Mouse (Mus musculus) ES-Bruce4 (cell line): ENCODE data around the gene Zfp423. TPM values are rescaled to one million over a fixed set of nuclear protein-coding genes. Genes with fewer than 3 reads are reported as not detected.
A peak's percentile ranks its signal among the peaks of the same experiment; 100 is the strongest.

Experiments
- H3K27ac ChIP-seq: 2 replicates; pipeline ENCODE4 v1.5.1; 2012; ENCODE audit warnings: low read length, inconsistent platforms; ENCODE audit not compliant: insufficient read depth
- H3K27me3 ChIP-seq: 2 replicates; pipeline ENCODE4 v1.6.1; 2012; ENCODE audit warnings: mild to moderate bottlenecking, low read length, inconsistent platforms; ENCODE audit not compliant: control insufficient read depth, poor library complexity, insufficient read depth, severe bottlenecking
- H3K36me3 ChIP-seq: 2 replicates; pipeline ENCODE4 v1.6.1; 2012; ENCODE audit warnings: inconsistent platforms, mild to moderate bottlenecking, low read length, moderate library complexity; ENCODE audit not compliant: control insufficient read depth, poor library complexity, insufficient read depth, severe bottlenecking
- H3K4me1 ChIP-seq: one replicate; pipeline ENCODE4 v1.8.1; 2011; ENCODE audit warnings: low read length; ENCODE audit not compliant: control insufficient read depth, insufficient read depth
- H3K4me3 ChIP-seq: 2 replicates; pipeline ENCODE4 v1.5.1; 2011; ENCODE audit warnings: low read depth, mild to moderate bottlenecking, low read length
- H3K9ac ChIP-seq: 2 replicates; pipeline ENCODE4 v1.6.1; 2012; ENCODE audit warnings: low read depth, mild to moderate bottlenecking, inconsistent platforms; ENCODE audit not compliant: poor library complexity, severe bottlenecking
- H3K9me3 ChIP-seq: replicated peaks from 2 replicates; pipeline ENCODE4 v1.6.1; 2012; ENCODE audit warnings: mild to moderate bottlenecking, low read length, inconsistent platforms; ENCODE audit not compliant: control insufficient read depth, poor library complexity, insufficient read depth, severe bottlenecking
- CTCF ChIP-seq: IDR thresholded peaks from one replicate; pipeline ENCODE4 v1.8.1; 2011; ENCODE audit warnings: low read depth, low read length
- EP300 ChIP-seq: IDR thresholded peaks from 2 replicates; pipeline ENCODE4 v1.6.1; 2011; ENCODE audit warnings: low read depth, low read length; ENCODE audit not compliant: insufficient read depth
- POLR2A ChIP-seq: IDR thresholded peaks from one replicate; pipeline ENCODE4 v1.8.1; 2011; ENCODE audit warnings: low read length; ENCODE audit not compliant: insufficient read depth
- polyA plus RNA-seq: library from polyadenylated mRNA; stranded (reverse); fragments of >200 nt; gene quantifications from 2 replicates; pipeline ENCODE4 v1.2.4, GENCODE M21; 2011; ENCODE audit warnings: low read depth; ENCODE audit not compliant: missing spikeins, insufficient read depth, insufficient read length

Gene Zfp423
- polyA plus RNA-seq, 1 experiment, result 14.4 TPM

DNA sequence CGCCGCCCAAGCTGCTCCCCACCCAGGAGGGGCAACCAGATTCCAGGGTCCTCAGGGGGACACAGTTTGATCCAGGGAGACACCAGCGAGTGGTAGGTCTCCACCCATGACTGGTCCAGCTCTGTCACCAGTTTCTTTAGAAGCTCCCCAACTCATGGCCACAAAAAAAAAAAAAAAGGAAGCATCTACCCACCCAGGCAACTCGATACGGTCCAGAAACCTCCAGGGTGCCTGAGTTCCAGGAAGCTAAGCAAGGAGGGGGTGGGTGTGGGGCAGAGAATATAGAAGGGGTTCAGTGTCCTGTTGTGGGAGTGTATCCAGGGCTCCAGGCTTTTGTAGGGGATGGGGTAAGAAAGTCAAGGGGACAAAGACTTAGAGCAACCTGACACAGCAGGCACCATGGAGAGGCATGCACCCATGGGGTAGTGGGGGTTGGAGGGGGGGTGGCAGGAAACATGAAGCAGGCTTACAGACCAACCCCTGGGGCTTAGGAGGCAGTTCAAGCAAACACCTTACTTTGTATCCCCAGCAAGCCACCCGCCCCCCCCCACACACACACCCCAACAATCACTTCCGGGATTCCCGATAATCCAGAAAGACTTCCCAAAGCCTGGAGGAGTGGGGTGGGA, 20.0 kb downstream of the Zfp423 start:
- Histone ChIP-seq H3K4me3 (peak overlapping the region; percentile 62), H3K4me1 (peaks cover 3% of the 10 kb centered on the region), H3K27ac (peak overlapping the region; percentile 38), H3K9me3 (no peaks in the 10 kb centered on the region), H3K36me3 (no peaks in the 10 kb centered on the region), H3K9ac (peak overlapping the region; percentile 79), H3K27me3 (no peaks in the 10 kb centered on the region)
- TF ChIP-seq CTCF, result no peak
- TF ChIP-seq POLR2A, result no peak

DNA sequence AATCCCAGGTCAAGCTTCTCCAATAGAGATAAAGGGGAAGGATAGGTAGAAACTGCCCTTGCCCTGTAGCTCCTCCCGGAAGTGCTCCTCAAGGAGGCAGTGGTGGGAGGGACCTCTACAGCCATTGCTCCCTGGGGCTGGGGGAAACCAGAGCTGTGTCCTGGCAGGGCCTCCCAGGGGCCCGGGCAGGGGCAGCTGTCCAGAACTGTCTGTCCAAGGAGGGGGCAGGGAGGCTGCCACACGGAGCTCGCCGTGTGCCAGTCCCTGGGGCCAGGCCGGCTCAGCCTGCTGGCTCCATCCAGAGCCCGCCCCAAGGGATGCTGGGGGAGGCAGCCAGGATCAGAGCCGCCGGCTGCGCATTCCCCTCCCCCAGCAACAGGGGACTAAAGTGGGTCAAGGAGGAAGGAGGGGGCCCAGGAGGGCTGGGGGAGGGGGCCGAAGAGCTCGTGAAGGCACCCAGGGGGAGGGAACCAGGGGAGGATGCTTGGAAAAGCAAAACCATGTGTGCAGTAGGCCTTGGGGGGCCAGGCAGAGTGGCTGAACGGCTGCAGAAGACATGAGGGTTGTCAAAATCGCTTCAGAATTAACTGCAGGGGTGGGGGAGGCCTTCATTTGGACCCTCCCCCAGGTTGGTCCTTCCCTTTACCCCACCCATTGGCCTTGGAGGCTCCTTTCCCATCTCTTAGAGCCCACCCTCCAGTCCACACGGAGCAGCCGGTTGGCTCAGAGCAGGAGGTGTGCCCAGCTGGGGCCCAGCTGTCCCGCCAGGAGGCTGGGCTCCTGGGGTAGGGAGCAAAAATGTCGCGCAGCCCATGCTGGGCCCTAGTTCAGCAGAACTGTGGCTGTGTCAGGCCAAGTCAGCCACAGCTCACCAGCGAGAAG, 20.8 kb downstream of the Zfp423 start:
- peak overlapping the region; percentile 62 for H3K4me3 ChIP-seq
- H3K4me1 ChIP-seq, result peaks cover 3% of the 10 kb centered on the region
- H3K27ac ChIP-seq, result peak overlapping the region; percentile 40
- TF ChIP-seq EP300 (no peak), CTCF (no peak), POLR2A (no peak)
- no peaks in the 10 kb centered on the region for H3K36me3 ChIP-seq
- peak overlapping the region; percentile 79 for H3K9ac ChIP-seq
- no peaks in the 10 kb centered on the region for H3K27me3 ChIP-seq
- no peaks in the 10 kb centered on the region for H3K9me3 ChIP-seq

DNA sequence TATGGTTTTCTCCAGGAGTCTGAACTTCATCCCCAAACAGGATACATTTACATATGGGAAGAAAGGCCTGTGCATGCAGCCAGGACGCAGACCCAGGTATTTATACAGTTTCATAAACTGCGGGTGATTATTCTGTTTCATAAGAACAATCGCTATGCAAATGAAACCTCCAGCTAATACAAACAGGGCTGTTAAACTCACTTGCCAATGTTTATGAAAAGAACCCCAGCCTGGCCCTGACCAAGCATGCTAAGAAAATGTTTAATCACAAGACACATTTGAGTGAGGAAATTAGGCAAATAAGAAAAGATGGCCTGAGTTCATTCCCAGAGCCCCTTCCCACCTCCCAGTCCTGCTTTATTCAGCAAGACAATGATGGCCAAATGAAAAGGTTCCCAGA, 22.2 kb downstream of the Zfp423 start:
- no peak for TF ChIP-seq POLR2A
- TF ChIP-seq CTCF, result no peak
- TF ChIP-seq EP300, result no peak
- H3K9ac ChIP-seq, result no peak overlapping the region
- no peak overlapping the region for H3K4me3 ChIP-seq
- 0 out of 2 replicates have a peak overlapping the region, but pooled peaks have one; percentile 40 for H3K27ac ChIP-seq
- H3K27me3 ChIP-seq, result no peaks in the 10 kb centered on the region
- H3K9me3 ChIP-seq, result no peaks in the 10 kb centered on the region
- peaks cover 3% of the 10 kb centered on the region for H3K4me1 ChIP-seq
- H3K36me3 ChIP-seq, result no peaks in the 10 kb centered on the region

DNA sequence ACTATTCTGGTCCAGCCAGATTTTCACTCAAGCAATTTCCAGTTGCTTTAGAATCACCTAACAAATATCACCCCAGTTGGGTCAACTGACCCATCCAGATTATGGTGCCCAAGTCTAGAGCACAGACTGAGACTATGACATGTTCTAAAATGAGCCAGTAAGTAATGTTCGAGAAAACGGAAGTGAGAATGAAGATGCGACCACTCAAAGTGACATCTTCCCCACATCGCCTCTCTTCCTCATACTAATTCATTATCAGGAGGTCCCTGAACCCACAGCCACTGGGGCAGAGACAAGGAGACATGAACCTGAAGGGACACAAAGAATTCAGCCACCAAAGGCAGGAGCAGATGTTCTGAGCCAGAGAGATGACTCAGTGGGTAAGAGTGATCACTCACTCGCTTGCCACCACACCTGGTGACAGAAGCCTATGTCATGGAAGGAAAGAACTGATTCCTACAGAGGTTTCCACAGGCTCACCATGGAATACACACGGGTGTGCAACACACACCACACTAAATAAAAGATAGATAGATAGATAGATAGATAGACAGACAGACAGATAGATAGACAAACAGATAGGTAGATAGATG, 24.2 kb downstream of the Zfp423 start:
- no peak overlapping the region for H3K4me3 ChIP-seq
- no peak overlapping the region for H3K27ac ChIP-seq
- TF ChIP-seq POLR2A (no peak), CTCF (no peak), EP300 (no peak)
- H3K9ac ChIP-seq, result no peak overlapping the region
- H3K9me3 ChIP-seq, result no peaks in the 10 kb centered on the region
- H3K27me3 ChIP-seq, result no peaks in the 10 kb centered on the region
- H3K36me3 ChIP-seq, result no peaks in the 10 kb centered on the region
- H3K4me1 ChIP-seq, result peaks cover 3% of the 10 kb centered on the region

DNA sequence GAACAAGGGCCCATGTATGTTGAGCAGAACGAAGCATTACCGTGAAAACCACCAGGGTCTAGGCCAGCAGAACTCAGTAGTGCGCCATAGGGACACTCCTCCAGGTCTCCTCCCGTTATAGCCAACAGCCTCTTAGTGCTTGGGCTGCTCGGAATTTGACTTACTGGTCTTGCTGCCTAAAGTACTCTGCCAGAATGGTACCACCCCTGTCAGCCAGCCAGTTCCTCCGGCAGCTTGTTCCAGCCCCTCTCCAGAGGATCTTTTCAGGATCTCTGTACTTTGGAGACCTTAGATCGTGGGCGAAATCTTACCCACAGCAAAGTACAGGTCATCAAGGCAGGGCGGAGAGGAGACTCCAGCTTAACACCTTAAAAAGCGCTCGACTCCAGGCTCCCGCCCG, 25.2 kb downstream of the Zfp423 start:
- Histone ChIP-seq H3K27me3 (no peaks in the 10 kb centered on the region), H3K9me3 (no peaks in the 10 kb centered on the region), H3K9ac (no peak overlapping the region), H3K27ac (no peak overlapping the region), H3K4me3 (no peak overlapping the region), H3K4me1 (no peaks in the 10 kb centered on the region), H3K36me3 (no peaks in the 10 kb centered on the region)
- TF ChIP-seq CTCF (no peak), EP300 (no peak), POLR2A (no peak)

DNA sequence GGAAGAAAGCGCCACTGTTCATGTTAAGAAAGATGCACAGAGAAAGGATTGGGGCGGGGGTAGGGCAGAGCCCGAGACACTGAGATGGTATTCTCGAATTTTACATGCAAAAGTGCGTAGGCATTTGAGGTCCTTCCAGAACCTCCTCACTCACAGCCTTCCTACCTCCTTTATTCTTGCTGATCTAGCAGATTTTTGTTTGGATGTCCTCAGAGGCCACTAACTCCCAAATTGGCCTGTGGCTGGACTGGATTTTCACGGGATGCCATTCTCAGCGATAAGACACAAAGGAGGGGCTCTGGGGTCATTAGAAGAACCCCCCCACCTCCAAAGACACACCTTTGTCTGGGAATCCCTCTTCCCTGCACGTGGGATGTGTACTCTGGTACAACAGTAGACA, 25.6 kb downstream of the Zfp423 start:
- Histone ChIP-seq H3K36me3 (no peaks in the 10 kb centered on the region), H3K9ac (no peak overlapping the region), H3K9me3 (no peaks in the 10 kb centered on the region), H3K27me3 (no peaks in the 10 kb centered on the region), H3K27ac (no peak overlapping the region), H3K4me3 (no peak overlapping the region), H3K4me1 (peaks cover 2% of the 10 kb centered on the region)
- TF ChIP-seq EP300, result no peak
- TF ChIP-seq POLR2A, result no peak
- TF ChIP-seq CTCF, result no peak
